Mouse (Mus musculus): ENCODE measurements around the gene Tmco1. TPM values are rescaled to one million over a fixed set of nuclear protein-coding genes. Genes with fewer than 3 reads are reported as not detected.

Gene Tmco1
- total RNA-seq (2015) (168 and 183 TPM in 2 replicates), total RNA-seq (2017) (176 and 178 TPM in 2 replicates)

DNA sequence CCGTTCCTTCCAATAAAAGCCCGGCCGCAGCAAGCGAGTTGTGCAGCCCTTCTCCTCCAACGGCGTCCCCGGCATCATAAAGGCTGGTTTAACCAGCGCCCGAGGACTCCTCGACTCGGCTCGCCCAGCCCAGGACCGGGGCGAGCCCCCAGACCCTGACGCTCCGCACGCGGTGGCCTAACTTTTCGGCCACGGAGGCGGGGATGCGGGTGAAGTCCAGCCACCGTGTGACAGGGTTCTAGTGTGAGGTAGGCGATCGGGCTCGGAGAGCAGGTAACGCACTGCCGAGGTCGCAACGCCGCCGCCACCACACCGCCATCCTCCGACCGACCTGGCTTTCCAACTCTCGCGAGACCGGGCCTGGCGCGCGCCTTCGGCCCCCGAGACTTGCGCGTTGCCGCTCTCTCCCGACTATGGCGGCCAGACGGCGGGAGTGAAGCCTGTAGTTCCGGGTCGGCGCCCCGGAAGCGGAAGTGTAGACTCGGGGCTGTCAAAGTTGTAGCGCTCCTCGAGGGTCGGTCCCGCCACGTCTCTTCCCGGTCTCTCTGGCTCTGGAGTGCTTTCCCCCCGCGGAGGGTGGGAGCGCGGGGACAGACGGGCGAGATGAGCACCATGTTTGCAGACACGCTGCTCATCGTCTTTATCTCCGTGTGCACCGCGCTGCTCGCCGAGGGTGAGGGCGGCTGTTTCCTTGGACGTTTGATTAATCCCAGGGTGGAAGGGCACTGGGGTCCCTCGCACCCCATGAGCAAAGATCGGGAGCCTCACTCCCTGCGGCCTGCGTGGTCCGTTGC, at the start of gene Tmco1:
Tmco1 (plus strand) TSS at position 118 of the 794 bp plus-strand sequence.
- ATAC-seq (replicated peaks; ENCODE audit: poor library complexity), result peak; percentile 89

DNA sequence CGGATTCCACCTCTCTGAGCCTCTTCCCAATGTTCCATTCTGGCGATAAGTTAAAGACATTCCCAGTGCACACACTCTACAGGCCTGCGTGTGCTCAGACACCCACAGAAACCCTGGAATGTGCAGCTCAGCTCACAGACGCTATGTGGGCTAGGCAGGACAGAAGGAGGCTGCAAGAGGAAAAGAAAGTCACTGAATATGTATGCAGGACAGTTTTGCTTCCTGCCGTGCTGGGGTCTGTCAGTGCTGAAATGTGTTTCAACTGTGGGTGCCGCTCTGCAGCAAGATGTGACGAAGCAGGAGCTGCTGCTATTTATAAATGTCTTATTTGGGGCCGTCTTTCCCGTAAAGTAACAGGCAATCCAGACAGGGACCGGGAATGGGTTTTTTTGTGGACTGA, 48.5 kb upstream of the Tmco1 start:
- peak; percentile 53 for ATAC-seq (replicated peaks; ENCODE audit: poor library complexity)

- no peak for ATAC-seq (replicated peaks; ENCODE audit: poor library complexity)
These were observed 46.4 kb upstream of the Tmco1 start for GRCm38 (mm10) chr1:167261750-167262149.

DNA sequence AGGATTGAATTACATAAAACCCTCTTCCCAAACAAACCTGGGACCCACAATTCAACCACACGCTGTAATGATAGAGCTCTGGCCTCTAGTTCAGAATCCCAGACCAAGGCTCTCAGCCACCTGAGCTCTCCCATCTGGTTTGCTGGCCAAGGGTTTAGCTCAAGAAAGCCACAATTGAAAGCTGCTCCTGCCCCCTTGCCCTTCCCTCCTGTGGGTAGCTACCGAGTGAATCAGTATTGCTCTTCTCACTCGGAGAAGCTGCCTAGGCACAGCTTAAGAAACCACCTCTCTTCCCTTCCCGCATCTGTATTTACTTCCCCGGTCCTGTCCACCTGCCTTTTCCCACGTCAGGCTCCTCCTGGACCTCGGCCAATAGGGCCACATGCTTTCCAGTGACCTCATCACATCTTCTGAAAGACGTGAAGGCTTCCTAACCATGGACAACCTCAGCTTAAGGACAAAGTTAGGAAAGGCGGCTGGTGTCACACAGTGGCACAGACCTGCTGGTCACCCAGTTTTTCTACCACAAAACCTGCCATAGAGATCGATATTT, 45.6 kb upstream of the Tmco1 start:
- no peak for ATAC-seq (replicated peaks; ENCODE audit: poor library complexity)

DNA sequence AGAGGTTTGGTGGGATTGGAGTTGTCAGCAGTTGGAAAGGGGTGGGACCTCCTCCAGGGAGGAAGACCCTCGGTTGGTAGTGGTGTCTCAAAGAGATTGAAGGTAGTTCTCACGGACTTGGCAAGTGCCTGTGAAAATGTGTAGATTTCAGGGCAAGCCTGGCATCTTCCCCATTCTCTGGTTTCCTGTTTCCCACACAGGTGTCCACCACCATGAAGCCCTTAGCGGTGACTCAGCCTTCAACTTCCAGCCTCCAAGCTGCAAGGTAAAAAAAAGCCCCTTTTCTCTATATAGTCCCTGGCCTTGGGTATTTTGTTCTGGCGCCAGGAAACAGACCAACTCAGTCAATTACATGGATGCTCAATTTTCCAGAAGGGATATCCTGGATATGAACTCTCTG, 42.8 kb upstream of the Tmco1 start:
- ATAC-seq (replicated peaks; ENCODE audit: poor library complexity), result no peak

DNA sequence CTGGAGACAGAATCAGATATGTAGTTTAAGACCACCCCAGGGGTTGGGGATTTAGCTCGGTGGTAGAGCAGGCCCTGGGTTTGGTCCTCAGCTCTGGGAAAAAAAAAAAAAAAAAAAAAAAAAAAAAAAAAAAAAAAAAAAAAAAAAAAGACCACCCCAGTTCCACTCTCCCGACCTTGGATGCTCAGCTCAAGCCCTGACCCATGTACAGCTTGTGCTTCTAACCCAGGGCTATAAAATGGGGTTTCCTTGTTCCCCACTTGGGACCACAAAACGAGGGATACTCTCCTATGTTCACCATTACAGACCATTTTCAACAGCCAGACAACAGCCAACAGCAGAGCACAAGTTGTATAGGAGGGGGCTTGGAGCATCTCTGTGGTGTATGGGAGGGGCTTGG, 41.5 kb upstream of the Tmco1 start:
- ATAC-seq (replicated peaks; ENCODE audit: poor library complexity), result no peak

DNA sequence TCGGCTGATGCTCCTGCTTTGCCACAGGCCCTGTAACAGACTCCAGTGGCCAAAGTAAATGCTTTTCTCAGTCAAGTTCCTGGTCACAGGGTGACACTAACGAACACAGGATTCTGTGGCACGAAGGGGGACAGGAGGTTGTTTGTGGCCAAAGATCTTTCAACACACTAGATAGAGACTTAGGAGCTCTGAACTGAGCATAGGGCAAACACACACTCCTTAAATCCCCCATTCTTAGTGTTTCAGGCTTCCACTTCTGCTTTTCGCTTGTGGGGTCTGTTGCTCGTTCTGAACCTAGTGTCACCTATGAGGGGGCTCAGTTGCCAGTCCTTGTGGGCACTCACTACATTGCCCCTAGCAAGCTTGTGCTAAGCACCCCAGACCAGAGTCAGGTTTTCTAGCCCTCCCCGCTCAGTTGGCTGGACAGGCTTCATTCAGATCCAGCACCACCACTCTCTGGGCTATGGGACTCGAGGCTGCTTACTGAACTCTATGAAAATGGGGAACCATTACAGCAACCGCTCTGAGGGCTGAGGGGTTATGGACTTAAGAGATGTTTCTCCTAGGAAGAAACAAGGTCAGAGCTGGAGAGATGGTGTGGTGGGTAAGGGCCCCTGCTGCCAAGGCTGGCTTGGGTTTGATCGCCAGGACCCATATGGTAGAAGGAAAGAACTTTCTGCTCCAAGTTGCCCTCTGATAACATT, 39.7 kb upstream of the Tmco1 start:
- ATAC-seq (replicated peaks; ENCODE audit: poor library complexity), result peak; percentile 53

- peak; percentile 14 for ATAC-seq (replicated peaks; ENCODE audit: poor library complexity)
These were observed 38.8 kb upstream of the Tmco1 start for GRCm38 (mm10) chr1:167269350-167269811.

DNA sequence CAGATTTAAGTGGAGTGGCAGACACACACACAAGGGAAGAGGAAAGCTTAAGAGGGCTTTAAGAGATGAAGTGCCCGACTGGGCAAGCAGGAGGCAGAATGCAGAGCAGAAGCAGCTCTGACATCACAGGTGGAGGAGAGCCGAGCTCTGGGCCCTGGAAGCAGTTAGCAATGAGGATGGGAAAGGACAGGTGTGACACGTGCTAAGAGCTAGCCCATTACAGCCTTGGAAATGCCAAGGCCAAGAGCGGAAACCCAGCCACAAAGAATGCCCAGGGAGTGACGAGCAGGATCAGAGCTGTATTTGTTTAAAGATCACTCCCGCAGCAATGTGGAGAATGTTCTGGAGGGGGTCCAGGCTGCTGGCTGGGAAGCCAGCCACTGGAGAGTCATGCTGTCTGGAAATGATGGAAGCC, 38.3 kb upstream of the Tmco1 start:
- ATAC-seq (replicated peaks; ENCODE audit: poor library complexity), result no peak

DNA sequence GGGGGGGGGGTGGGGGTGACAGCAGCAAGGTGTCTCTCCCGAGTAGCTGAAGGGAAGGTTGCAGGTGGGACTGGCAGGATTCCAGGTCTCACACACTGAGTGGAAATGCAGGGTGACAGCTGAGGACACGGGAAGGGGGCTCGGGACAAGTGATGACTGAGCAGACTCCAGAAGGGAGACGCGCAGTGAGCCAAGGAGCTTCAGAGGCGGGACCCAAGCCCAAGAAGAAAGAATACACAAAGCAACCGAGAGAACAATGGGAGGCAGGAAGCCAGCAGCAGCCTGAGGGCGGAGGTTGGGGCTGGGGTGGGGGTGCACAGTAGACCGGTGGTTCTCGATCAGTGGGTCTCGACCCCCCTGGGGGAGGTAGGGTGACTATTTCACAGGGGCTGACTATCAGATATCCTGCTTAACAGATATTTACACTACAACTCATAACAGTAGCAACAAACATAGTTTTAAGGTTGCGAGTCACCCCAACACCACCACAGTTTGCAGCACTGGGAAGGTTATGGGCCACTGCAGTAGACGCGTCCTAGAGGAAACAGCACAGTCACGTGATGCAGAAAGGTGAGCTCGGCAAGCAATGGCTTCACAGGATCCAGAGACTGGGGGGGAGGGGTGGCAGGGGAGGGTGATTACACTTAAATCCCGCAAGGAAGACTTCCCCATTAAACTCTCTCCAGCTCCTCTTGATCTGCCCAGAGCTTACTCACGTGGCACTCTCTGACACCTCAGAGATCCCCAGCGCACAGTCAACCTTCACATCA, 37.7 kb upstream of the Tmco1 start:
- no peak for ATAC-seq (replicated peaks; ENCODE audit: poor library complexity)

DNA sequence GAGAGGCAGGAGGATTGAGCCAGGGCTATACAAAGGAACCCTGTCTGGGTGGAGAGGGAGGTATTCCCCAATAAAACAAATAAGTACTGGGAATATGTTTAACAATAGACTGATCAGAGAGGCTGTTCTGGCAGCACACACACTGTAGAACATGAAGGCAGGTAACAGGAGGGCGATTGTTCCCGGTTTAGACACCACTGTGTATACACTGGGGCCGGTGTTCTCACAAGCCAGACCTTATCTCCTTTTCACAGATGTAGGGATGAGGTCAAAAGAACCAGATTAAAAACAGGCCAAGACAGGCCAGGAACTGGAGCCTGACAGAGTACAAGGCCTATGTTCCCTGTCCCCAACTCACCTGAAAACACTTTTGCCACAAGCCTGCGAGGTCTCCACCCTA, 36.9 kb upstream of the Tmco1 start:
- ATAC-seq (replicated peaks; ENCODE audit: poor library complexity), result peak; percentile 20

DNA sequence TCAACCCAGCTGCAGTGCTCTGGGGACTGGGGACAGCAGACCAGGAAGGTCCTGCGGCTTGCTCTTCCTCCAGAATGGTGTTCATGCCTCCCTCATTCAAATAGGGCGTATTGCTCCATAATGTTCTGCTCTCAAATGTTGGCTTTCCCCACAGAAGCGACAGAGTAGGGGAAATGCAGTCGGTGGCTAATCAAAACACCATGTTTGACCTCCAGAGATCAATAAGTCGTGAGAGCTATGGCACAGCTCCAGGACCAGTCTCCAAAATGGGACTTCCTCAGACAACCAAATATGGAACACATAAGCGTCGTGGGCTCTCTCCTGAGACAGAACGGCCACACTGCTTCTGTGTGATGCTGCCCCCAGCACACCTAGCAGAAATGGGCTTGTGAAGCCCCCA, 36.3 kb upstream of the Tmco1 start:
- ATAC-seq (replicated peaks; ENCODE audit: poor library complexity), result no peak

DNA sequence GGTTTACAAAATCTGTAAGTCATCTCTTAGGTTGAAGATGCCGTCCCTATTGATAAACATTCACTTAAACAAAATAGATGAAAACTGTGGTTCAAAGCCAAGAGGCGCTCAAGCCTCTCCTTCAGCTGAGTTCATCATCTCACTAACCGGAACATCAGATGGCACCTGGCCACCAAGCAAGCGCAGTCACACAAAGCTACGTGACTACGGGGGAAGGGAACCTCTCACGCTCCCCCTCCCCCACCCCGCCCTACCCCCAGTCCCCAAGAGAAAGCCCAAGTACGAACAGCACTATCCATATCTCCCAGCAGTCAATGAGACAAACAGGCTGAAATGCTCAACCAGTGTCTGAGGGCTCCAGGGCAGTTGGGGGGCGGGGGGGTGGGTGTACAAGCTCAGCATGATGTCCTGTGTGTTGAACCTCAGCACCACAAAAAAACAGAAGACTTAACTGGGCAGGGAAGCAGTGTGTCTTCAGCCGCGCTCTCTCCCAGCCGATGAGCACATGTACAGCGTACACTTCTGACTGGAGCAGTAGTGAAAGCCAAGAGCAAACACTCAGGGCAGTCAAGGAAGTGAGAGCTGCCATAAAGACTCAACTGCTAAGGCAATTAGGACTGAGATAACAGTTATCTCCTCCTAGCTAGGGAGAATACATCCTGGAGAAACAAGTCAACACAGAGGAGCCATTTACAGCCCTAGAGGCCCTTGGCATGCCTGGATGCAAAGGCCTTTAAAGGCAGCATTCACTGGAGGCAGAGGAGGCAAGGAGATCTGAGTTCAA, 34.6 kb upstream of the Tmco1 start:
- peak; percentile 38 for ATAC-seq (replicated peaks; ENCODE audit: poor library complexity)

- no peak for ATAC-seq (replicated peaks; ENCODE audit: poor library complexity)
These were observed 33.4 kb upstream of the Tmco1 start for GRCm38 (mm10) chr1:167274646-167275390.

- no peak for ATAC-seq (replicated peaks; ENCODE audit: poor library complexity)
These were observed 29.8 kb upstream of the Tmco1 start for GRCm38 (mm10) chr1:167278395-167278794.

DNA sequence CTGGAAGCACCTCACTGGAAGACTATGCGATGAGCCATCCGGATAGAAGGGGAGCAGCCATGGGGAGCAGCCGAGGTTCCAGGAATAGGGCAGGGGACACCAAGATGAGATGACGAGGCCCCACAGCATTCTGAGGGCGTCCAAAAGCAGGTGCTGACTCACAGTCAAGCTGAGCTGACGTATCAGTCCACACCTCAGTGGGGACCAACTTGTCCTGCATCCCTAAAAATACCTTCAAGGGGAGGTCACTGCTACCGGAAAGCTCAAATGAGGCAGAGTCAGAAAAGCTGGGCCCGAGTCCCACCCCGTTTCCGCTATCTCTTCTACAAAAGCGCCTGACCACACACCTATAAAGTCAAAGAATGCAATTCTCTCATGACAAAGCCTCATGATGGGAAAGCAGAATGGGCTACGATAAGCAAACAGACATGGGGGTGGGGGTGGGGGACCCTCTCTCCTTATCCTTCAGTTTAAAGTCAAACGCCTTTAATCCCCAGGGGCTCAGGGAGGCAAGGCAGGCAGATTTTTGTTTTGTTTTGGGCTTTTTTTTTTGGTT, 28.9 kb upstream of the Tmco1 start:
- no peak for ATAC-seq (replicated peaks; ENCODE audit: poor library complexity)

DNA sequence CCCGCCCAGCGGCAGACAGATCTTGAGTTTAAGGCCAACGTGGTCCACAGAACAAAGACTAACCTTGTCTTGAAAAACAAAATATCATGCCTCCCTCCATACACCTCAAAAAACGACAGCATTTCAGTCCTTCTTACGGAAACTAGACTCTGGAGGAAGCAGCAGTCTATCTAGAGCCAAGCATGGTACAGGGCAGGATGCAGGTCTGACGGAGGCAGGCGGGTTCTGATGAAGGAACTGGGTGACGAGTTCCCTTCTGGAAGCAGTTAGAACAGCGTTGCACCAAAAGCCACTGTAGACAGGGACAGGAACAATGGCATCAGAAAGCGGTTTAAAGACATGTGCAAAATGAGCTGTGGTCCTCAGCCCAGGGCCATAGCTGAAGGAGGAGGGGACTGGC, 28.1 kb upstream of the Tmco1 start:
- peak; percentile 8; the same call in 1 of the 2 replicates for ATAC-seq (replicated peaks; ENCODE audit: poor library complexity)

- ATAC-seq (replicated peaks; ENCODE audit: poor library complexity), result no peak
These were observed 26.1 kb upstream of the Tmco1 start for GRCm38 (mm10) chr1:167282112-167282511.

DNA sequence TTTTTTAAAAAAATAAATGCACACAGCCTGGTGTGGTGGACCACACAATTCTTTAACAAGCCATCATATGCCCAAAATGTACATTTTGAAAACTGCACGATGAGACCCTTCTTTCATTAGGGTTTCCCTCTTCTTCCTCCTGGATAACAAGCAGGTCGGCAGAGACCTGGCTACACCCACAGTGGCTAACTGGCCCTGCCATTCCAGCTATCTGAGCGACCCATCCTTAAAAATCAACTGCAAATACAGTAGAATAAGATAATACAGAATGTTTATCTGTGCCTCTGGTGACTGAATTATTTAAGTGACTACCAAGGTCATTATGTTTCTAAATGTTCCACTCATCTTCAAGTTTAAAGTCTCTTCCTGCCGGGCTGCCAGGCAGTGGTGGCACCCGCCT, 25.4 kb upstream of the Tmco1 start:
- no peak for ATAC-seq (replicated peaks; ENCODE audit: poor library complexity)

Data from megakaryocyte progenitor cell, adult 5-6 weeks (primary cell).